Mouse (Mus musculus): ENCODE measurements around the gene Tmem164. TPM values are rescaled to one million over a fixed set of nuclear protein-coding genes. Genes with fewer than 3 reads are reported as not detected.

The Tmem164 gene
- total RNA-seq, 2 experiments from 2014 or later: 18.4 to 21.6 TPM

DNA sequence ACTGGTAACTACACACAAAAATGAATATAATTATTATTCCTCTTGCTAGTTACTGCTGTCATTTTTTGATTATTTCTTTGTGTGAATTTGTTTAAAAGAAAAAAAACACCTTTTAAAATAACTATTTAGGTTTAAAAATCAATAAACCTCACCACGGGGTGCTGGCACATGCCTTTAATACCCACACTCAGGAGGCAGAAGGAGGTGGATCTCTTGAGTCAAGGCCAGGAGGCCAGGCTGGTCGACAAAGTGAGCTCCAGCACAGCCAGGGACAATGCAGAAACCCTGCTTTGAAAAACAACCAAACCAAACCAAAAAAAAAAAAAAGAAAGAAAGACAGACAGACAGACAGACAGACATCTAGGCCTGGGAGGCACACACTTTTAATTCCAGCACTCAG is 12.1 kb downstream of the Tmem164 start:
- no peak for DNase-seq

DNA sequence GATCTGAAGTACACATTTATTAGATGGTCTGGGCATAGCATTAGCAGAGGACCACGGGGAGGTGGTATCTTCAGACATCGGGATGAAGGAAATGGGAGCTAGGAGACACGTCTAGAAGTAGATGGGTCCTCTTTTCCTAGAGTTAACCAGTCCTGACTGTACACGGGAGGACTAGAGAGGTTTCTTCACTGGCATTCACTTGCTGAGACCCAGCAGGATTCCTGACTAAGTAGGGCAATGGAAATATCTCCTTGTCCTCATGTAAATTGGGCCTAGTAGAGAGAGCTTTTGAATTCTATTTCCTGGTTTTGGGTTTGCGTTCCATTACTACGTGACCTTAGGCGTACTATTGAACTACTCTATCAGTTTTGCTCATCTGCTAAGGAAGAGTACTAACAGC is 13.1 kb downstream of the Tmem164 start:
- no peak for DNase-seq

DNA sequence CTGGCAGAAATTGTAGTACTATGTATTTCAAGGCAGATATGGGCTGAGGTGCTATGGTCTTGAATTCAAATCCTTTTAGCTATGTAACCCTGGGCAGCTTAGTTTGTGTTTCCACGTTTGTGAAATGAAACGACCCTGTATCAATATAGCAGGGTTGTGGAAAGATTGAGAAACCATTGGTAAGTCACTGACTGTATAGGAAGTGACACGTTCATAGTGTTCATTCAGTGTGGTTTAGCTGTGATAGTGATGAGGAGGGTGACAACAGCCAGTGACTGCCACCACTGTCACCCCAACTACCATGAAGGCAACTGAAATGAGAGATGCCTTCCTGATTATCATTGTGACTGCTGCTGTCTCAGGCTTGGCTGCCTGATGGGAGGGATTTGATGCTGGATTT is 13.7 kb downstream of the Tmem164 start:
- DNase-seq: no peak

- no peak for DNase-seq
Observed at GRCm38 (mm10) chrX:142696789-142697188, 15.6 kb downstream of the Tmem164 start.

DNA sequence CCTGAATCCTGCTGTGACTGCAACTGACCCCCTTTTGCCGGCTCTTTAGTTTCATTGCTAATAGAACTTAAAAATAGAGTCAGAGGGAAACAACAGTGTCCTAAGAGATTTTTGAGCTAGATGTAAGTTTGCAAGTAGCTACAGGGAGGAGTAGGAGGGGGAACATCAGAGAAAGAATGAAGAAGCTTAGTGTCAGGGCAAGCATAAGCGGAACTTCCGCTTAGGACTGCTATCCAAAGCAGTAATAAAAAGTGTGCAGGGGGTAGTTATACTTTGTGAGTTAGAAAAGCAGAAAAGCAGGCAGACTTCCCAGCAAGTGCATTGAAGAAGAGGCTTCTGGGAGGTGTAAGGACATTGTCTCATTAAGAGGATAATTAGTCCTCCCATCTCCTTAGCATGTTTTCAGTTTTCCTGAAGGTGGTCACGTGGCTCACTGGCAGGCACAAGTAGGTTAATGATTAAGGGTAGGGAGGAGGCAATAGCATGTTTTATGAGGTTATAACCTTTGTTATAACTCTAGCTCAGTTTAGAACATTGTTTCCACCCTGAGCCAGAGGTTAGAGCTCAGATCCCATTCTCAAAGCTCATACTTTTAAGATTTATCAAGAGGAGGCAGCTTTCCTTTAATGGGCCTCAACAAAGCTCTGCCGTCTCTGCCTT is 16.5 kb downstream of the Tmem164 start:
- no peak for DNase-seq

DNA sequence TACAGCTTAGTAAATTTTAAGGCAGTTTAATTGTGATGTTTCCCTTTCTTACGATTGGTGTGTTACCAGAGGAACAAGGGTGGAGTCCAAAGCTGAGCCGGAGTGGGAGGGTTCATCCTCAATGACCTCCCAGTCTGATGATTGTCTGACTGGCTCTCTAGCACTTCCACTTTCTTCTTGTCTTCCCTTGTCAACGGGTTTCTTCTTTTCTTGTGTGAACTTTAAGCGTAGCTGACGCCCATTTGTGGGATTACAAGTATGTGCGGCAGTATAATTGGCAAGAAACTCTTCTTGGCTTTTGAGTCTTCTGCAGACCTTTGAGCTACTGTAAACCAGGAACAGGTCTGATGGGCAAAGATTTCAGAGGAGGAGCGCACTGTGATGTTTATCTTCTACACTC is 17.0 kb downstream of the Tmem164 start:
- no peak for DNase-seq

GRCm38 (mm10) chrX:142702094-142702493 is 20.9 kb downstream of the Tmem164 start:
- no peak for DNase-seq

GRCm38 (mm10) chrX:142702566-142702965 is 21.4 kb downstream of the Tmem164 start:
- no peak for DNase-seq

GRCm38 (mm10) chrX:142703953-142704352 is 22.7 kb downstream of the Tmem164 start:
- DNase-seq: no peak

- DNase-seq: no peak
Observed at GRCm38 (mm10) chrX:142708257-142708656, 27.1 kb downstream of the Tmem164 start.

- DNase-seq: no peak
Observed at GRCm38 (mm10) chrX:142716014-142716413, 34.8 kb downstream of the Tmem164 start.

DNA sequence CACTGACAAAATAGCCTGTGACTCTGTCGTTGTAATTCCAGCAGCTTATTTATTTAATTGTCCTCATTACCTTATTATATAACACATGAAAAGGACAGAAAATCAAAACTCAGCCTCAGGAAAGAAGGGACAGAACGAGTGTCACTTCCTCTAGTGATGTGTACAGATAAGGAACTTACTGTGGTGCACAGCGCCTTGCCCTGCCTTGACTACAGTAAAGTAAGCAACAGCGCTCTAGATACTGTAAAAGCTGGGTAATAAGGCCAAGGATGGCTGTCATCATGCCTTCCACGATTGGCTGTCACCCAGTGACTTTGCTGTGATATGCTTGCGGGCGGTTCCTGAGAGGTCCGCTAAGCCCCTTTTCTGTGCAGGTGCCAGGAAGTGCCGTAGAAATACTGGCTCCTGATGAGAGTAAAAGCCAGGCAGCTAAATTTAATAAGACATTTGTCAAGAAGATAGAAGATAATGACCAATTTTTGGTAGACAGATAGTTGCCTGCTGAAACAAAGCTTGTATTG is 36.8 kb downstream of the Tmem164 start:
- no peak for DNase-seq

GRCm38 (mm10) chrX:142718759-142719158 is 37.6 kb downstream of the Tmem164 start:
- DNase-seq: no peak

DNA sequence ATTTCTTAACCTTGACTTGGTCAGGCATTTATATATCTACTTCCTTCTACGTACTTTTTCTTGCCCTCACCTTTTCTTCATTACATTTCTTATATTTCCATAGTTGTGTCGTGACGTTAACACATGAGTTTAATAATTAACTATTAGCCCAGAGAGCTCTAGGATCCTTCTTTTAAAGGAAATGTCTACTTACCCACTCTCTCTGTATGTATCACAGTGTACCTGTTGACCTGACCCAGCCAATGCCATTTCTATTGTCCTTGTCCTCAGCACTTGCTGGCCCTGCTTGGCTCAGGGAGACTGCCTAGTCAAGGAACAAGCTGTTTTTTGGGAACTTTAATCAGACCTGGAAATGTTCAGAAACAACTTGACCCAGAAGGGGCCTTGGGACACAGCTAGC is 40.7 kb downstream of the Tmem164 start:
- no peak for DNase-seq

DNA sequence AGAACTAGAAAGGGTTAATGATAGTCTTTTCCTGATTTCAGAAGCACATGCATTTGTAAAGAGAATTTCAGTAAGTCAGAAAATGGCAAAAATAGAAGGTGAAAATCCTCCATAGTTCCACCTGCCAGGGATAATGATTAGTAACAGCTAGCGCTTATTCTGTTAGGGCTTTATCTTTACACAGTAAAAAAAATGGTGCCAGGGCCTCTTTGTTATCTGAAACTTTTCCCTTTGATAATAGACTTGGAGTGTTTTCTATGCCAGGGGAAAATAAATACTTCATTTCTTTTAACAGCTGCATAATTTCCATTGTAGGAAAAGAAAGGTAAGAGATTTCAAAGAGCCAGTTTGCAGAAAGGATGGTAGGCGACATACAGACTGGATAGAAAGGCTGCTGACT is 43.0 kb downstream of the Tmem164 start:
- DNase-seq: no peak

- DNase-seq: no peak
Observed at GRCm38 (mm10) chrX:142725571-142725970, 44.4 kb downstream of the Tmem164 start.

- DNase-seq: no peak
Observed at GRCm38 (mm10) chrX:142726311-142726710, 45.1 kb downstream of the Tmem164 start.

- DNase-seq: no peak
Observed at GRCm38 (mm10) chrX:142727847-142728246, 46.6 kb downstream of the Tmem164 start.

GRCm38 (mm10) chrX:142729040-142729439 is 47.8 kb downstream of the Tmem164 start:
- DNase-seq: no peak

DNA sequence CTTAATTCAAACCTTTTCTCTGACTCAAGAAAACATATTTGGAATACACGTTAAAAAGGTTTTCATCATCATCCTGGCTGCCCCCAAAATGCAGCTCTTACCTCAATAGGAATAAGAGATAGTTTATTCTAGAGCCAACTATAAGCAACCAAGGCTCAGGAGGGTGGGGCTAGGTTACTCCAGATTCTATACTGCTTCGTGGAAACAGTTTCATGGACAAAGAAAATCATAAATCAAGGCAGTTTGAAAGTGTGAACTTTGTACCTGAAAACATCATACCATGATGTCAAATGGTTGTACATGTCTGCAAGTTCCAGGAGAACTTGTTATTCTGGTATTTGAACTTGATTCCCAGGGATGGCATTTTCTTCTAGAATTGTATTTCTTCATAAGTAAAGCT is 48.3 kb downstream of the Tmem164 start:
- DNase-seq: no peak

- DNase-seq: no peak
Observed at GRCm38 (mm10) chrX:142737099-142737498, 55.9 kb downstream of the Tmem164 start.

GRCm38 (mm10) chrX:142737719-142738118 is 56.5 kb downstream of the Tmem164 start:
- DNase-seq: no peak

- no peak for DNase-seq
Observed at GRCm38 (mm10) chrX:142747428-142747827, 66.2 kb downstream of the Tmem164 start.

DNA sequence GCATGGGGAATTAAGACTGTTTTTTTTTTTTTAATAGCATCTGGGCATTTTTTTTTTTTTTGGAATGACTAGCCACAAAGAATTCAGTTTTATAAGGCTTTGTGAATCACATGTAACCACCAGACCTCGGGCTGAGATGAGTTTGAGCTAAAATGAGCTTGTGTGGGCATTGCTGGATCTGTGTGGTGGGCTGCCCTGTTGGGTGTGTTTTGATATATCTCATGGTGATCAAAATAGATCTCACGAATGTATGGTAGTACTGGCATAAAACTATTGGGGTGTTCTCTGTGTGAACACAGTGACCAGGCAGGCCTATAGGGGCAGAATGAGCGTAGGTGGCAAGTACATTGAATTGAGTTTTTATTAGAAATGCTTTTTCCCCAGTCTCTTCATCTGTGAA is 67.4 kb downstream of the Tmem164 start:
- DNase-seq: no peak

DNA sequence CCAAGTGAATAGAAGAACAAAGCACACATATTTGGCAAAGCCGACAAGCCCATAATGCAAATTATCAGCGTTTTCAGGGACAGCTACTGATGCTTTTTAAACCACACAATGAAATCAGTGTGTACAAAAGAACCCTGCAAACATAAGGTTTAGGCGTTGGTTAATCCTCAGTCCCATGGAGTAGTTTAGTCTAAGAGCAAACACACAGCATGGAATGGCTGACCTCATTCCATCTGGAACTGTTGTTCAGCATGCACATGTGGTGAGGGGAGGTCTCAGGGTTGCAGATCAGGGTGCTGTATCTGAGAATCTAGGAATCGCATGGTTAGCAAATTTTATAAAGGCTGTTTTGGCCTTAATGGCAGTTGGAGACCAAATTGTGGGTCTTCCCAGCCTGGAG is 69.6 kb downstream of the Tmem164 start:
- no peak for DNase-seq
